Mouse (Mus musculus) retina, adult 2 months (tissue): Measurements from ENCODE around the gene 2300002M23Rik.

Source experiments
- DNase-seq: peaks from one replicate; pipeline ENCODE4 v3.0.0-alpha.2; 2012; ENCODE audit warnings: low read depth, low spot score

2300002M23Rik gene

DNA sequence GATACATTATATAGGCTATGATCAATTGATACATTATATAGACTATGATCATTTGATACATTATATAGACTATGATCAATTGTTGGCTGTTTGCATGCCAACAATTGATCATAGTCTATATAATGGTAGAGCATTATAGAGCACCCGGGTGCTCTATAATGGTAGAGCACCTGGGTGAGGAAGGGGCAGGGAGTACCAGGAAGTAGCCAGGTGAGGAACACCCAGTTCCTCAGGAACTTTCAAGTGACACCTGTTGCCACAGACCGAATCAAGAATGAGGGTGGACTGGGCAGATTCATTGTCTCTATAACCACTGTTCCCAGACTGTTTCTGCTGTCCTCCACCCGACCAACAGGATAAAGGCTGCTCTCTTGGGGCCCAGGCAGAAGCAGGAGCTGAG lies at the start of gene 2300002M23Rik:
Gene 2300002M23Rik (plus strand): TSS at position 301 of the 400 bp plus-strand sequence.
- DNase-seq, result no peak

GRCm38 (mm10) chr17:35517526-35517925 lies 49.7 kb upstream of the 2300002M23Rik start:
- DNase-seq, result no peak

- DNase-seq, result no peak
Measured at GRCm38 (mm10) chr17:35524354-35524753, 42.9 kb upstream of the 2300002M23Rik start.

GRCm38 (mm10) chr17:35526644-35527043 lies 40.6 kb upstream of the 2300002M23Rik start:
- no peak for DNase-seq

- no peak for DNase-seq
Measured at GRCm38 (mm10) chr17:35532360-35532759, 34.9 kb upstream of the 2300002M23Rik start.

GRCm38 (mm10) chr17:35532901-35533300 lies 34.3 kb upstream of the 2300002M23Rik start, which contains the start of gene Psors1c2:
TSS of gene Psors1c2 (plus strand) at chr17:35533201.
- DNase-seq, result no peak

DNA sequence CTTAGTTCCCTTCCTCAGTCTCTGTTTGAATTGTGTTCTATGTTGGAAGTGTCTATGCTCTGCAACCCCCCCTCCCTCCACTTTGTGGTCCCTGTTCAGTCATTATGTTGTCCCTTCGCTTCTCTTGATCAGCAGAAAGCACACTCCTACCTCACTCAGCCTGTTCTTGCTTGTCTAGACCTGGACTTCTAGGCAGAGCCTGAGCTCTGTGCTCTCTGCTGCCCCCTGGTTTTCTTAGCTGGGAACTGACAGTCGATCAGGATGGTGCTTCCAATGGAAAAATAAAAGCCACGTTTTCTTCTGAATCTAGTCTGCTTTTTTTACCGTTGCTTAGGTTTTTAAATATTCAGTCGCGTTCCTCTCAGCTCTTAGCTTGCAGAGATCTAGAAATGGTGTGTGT lies 32.9 kb upstream of the 2300002M23Rik start:
- no peak for DNase-seq

GRCm38 (mm10) chr17:35537421-35537820 lies 29.8 kb upstream of the 2300002M23Rik start:
- DNase-seq, result no peak

DNA sequence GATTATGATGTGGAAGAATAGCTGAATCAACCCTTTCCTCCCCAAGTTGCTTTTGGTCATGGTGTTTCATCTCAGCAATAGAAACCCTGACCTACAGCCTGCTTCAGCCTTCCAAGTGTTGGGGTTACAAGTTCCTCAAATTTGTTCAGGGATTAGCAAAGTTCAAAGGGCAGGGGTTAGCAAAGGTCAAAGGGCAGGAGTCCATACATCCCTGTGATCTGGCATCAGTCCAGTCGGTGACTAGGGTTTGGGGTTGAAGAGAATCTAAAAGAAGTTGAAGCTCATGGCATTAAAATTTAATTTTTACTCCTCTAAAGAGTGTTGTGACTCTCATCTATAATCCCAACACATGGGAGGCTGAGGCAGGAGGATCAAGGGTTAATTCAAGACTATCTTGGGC lies 28.8 kb upstream of the 2300002M23Rik start:
- DNase-seq, result no peak

DNA sequence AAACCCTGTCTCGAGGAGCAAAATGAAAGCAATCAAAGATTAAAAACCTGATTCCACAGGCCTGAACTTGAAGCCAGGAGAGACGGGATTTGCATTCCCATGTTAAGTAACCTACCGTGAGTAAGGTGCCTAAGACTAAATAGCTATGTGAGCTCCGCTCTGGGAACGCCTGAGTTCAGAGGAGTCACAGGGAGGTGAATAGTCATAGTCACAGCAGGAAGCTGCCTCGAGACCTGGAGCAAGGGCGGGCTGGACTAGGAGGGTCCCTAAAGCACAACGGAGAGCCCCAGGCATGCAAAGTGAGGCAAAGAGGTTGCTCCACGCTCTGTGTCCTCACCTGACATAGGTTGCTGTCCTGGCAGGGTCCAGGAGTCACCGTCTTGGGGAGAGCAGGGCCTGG lies 27.7 kb upstream of the 2300002M23Rik start:
- DNase-seq, result no peak

DNA sequence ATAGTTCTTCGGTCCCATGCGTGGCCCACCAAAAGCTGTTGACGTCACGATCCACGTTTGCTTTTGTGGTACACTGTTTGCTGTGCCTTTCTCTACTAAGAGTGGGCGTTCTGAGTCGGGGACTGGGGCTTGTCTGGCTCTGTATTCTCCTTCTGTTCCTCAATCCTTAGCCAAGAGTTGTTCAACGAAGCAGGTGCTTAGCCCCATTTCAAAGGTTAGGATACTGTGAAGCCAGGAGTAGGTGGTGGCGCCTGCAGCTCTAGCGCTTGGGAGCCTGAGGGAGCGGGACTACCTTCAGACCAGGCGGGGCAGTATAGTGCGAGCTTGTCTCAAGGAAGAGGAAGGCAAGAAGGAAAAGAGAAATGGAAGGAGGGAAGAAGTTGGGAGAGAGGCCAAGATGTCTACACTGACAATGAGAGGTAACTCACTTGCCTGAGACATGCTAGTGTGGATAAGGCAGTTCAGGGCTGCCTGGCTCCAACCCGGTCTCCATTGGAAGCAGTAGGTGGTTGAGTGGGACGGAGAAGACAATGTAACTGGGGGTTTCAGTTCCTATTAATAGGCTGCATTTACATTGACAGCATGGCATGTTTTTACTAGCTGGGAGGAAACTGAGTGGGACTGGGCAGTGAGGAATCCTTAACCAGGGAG lies 24.4 kb upstream of the 2300002M23Rik start:
- no peak for DNase-seq

DNA sequence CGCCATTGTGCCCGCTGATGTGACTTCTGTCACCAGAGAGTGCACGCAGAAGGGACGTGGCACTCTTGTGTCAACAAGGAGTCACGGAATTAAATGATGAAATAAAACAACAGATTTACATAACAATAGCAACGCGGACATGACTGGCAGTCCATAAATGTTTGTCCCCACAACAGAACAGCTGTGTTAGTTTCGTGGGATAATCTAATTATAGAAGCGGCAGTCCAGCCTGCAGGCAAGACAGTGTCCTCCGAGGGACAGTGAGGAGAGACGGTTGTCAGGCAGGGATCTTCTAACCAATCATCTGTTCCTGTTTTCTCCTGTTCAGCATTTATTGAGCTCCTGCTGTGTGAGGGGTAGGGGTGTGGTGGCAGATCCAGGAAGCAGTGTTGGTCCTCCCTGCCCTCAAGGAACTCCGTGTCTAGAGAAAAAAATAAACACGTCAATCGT lies 23.8 kb upstream of the 2300002M23Rik start:
- no peak for DNase-seq

DNA sequence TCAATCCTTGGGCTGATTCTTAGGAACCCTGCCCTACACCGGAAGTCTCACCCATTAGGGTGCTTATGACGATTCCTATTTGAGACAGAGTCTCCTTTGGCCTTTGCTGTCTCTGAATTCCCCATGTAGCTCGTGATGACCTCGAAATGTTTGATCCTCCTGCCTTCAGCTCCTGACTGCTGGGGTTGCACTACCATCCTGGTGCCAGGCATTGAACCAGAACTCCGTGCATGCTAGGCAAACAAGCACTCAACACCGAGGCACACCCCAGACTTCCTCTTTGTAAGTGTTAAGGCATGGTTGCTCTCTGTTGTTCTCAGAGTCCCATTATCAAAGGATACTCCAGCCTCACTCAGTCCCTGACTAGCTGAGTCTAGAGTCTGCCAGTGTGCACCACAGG lies 23.2 kb upstream of the 2300002M23Rik start:
- no peak for DNase-seq

DNA sequence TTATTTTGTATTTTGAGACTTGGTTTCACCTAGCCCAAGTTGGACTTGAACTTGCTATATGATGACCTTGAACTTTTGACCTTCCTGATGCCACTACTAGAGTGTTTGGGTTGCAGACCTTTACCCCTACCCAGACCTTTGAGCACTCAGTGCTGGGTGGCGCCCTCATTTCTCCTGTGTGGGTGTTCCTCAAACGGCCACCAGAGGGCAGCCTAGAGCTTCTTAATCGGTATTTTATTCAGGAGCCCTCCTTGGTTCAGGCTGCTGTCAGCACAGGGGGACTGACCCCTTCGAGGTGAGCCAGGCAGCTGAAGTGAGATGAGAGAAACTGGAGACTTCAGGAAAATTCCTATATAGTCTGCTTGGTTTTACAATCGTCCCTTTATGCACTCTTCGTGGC lies 22.6 kb upstream of the 2300002M23Rik start:
- DNase-seq, result peak; percentile 44

DNA sequence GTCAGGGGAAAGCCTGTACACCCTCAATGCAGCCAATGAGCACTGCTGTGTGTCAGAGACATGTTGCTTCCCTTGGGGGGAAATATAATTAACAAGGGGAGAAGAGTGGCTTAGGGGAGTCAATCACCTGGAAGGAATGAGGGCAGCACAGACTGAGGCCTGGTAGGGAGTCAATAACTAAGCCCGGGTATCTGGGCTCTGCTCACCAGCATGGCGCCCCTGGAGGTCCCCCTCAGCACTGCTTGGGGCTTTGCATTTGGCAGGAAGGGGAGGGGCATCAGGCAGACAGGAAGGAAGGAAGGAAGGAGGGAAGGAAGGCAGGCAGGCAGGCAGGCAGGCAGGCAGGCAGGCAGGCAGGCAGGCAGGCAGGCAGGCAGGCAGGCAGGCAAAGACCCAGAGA lies 19.8 kb upstream of the 2300002M23Rik start:
- DNase-seq, result no peak

GRCm38 (mm10) chr17:35548636-35549035 lies 18.6 kb upstream of the 2300002M23Rik start:
- no peak for DNase-seq

- DNase-seq, result peak; percentile 86
Measured at GRCm38 (mm10) chr17:35549437-35550142, 17.7 kb upstream of the 2300002M23Rik start.

DNA sequence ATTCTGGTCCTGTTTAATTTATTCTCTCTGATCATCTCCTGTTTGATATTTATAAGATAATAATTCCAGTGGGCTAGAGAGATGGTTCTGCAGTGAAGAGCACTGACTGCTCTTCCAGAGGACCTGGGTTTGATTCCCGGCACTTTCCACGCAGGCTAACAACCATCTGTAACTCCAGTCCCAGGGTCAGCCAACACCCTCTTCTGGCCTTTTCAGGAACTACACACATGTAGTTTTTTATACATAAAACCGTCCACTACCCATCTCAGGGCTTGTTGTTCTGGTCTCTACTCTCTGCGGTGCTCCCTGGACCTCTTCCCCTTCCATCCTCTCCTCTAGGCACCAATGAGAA lies 17.1 kb upstream of the 2300002M23Rik start:
- no peak for DNase-seq

DNA sequence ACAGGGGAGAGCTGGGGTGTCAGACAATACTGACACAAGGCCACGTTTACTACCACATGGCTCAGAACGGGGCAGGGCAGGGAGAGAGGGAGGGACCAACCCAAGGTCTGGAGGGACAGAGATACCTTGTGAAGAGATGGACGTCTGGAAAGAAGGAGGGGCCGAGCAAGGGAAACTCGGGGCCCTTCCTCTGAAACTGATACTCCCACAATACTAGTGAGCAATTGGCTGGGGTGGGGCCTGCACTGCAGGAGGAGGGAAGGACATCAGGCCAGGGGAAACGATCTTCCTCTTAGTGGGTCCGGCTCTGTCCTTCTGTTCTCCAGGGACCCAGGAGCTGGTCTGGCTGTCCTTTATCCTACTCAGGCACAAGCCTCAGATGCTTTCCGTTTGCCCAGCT lies 16.4 kb upstream of the 2300002M23Rik start:
- DNase-seq, result no peak

DNA sequence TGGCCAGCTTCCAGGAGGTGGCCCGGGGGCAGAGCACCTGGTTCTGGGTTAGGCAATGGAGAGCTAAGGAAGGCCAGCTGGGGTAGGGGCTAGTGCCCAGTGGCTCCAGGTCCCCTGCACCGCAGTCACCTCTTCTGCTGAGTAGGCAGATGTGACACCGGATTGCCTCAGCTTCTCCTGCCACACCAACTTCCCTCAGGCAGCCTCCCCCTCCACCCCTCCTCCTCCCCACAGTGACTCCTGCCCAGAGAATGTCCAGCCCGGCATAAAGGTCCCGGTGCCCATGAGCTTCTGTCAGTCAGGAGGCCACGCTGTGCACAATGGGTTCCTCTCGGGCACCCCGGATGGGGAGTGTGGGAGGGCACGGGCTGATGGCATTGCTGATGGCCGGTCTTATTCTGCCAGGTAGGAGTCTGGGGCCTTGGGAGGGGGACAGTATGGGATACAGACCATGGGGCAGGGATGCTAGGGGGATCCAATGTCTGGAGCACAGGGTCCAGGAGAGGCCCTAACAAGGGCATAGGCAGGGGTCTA lies 15.3 kb upstream of the 2300002M23Rik start, which contains the start of gene Cdsn:
Gene Cdsn (plus strand): TSS at position 248 of the 534 bp plus-strand sequence.
- DNase-seq, result no peak

DNA sequence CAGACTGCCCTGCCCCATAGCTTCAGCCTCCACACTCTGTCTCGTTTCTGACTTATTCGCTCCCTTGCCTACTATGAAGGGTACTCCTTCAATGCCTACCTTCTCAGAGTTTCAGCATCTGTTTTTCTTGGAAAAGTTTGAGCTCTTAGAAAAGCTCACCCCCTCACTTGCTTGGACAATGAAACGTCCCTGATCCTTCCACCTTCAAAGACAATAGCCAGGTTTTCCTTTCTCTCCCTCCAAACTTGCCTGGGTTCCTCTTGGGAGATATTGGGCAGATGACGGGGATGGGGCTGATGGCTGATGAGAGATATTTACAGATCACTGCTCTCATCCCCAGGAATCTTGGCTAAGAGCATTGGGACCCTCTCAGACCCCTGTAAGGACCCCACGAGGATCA lies 12.9 kb upstream of the 2300002M23Rik start:
- no peak for DNase-seq

DNA sequence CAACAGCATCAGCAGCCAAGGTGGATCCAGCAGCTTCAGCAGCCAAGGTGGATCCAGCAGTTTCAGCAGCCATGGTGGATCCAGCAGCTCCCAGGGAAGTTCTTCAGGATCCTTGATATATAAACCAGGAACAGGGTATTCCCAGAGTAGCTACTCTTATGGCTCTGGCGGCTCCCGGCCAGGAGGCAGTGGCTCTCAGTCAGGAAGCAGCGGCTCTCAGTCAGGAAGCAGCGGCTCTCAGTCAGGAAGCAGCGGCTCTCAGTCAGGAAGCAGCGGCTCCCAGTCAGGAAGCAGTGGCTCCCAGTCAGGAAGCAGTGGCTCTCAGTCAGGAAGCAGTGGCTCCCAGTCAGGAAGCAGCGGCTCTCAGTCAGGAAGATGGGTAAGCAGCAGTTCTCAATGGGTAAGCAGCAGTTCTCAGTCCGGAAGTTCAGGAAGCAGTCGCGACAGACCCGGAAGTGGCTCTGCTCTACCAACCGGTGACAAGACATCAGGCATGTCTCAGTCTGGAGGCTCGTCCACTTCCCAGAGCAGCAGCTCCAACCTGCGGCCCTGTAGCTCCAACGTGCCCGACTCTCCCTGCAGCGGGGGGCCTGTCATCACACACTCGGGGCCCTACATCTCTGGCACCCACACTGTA lies 12.4 kb upstream of the 2300002M23Rik start:
- DNase-seq, result no peak
